Mouse (Mus musculus) forebrain, embryonic 13.5 days (tissue): ENCODE data around the gene P2ry2. TPM values are rescaled to one million over a fixed set of nuclear protein-coding genes. Genes with fewer than 3 reads are reported as not detected.

Source experiments
- ATAC-seq: fragments of 200-750 bp; cut with Nextera tagmentation; 2 replicates; pipeline ENCODE4 v1.8.0; 2017
- H3K27ac ChIP-seq: fragments of 300-500 bp; sonication (generic); 2 replicates; pipeline ENCODE4 v1.5.1; 2015; ENCODE audit warnings: inconsistent platforms, mild to moderate bottlenecking, moderate library complexity
- H3K27me3 ChIP-seq: fragments of 300-500 bp; sonication (generic); 2 replicates; pipeline ENCODE4 v1.6.1; 2015; ENCODE audit warnings: mild to moderate bottlenecking, inconsistent platforms
- H3K36me3 ChIP-seq: fragments of 300-500 bp; sonication (generic); 2 replicates; pipeline ENCODE4 v1.6.1; 2015; ENCODE audit warnings: mild to moderate bottlenecking, inconsistent platforms; ENCODE audit not compliant: poor library complexity, severe bottlenecking
- H3K4me1 ChIP-seq: fragments of 300-500 bp; sonication (generic); 2 replicates; pipeline ENCODE4 v1.6.1; 2015; ENCODE audit warnings: inconsistent platforms
- H3K4me2 ChIP-seq: fragments of 300-500 bp; sonication (generic); 2 replicates; pipeline ENCODE4 v1.6.1; 2015; ENCODE audit warnings: inconsistent platforms, mild to moderate bottlenecking, moderate library complexity
- H3K4me3 ChIP-seq: fragments of 300-500 bp; sonication (generic); 2 replicates; pipeline ENCODE4 v1.5.1; 2015; ENCODE audit warnings: mild to moderate bottlenecking, inconsistent platforms
- H3K9ac ChIP-seq: fragments of 300-500 bp; sonication (generic); 2 replicates; pipeline ENCODE4 v1.6.1; 2015; ENCODE audit warnings: mild to moderate bottlenecking, inconsistent platforms
- H3K9me3 ChIP-seq: fragments of 300-500 bp; sonication (generic); replicated peaks from 2 replicates; pipeline ENCODE4 v1.6.1; 2016; ENCODE audit warnings: inconsistent platforms
- WGBS: fragments of 180-500 bp; shearing (Covaris S2); methylation state at CpG from one replicate; pipeline ENCODE4 v1.1.7; 2015; 5-methylcytosine and 5-hydroxymethylcytosine counted together
- polyA plus RNA-seq: library from polyadenylated mRNA; unstranded; fragments of >200 nt; fragmentation: Nextera tagmentation; extraction: Ambion mirVana; gene quantifications from 2 replicates; pipeline ENCODE4 v1.2.1, GENCODE M21; 2015

Gene P2ry2
- polyA plus RNA-seq, 1 experiment from 2014 or later = not detected

DNA sequence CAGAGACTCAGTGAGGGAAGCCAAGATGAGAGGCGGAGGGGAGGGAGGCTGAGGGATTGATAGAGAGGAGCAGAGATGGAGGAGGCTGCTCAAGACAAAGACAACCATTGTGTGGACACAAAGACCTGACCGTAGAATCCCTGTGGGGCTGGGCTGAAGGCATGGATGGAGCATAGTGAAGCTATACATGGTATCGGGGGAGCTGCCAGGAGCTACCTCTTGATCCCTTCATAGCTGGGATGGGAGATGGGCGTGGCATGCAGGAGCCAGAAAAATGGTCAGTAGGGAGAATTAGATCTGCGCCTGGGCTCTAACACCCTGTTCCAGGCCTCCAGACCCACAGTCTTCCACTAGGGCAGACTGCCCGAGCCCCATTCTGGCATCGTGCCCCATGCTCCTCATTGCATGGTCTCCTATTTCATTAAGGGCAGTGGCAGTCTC lies 4.4 kb upstream of the P2ry2 start:
- Histone ChIP-seq H3K4me3 (no peak overlapping the region), H3K4me1 (peaks cover 16% of the 10 kb centered on the region), H3K4me2 (no peak overlapping the region), H3K36me3 (no peaks in the 10 kb centered on the region), H3K9me3 (no peaks in the 10 kb centered on the region), H3K27ac (no peak overlapping the region), H3K9ac (no peak overlapping the region; the same call in 1 of the 2 replicates), H3K27me3 (peaks cover 27% of the 10 kb centered on the region)
- ATAC-seq = no peak
- 54% methylated on average over 7 of the region's 7 CpGs for WGBS

DNA sequence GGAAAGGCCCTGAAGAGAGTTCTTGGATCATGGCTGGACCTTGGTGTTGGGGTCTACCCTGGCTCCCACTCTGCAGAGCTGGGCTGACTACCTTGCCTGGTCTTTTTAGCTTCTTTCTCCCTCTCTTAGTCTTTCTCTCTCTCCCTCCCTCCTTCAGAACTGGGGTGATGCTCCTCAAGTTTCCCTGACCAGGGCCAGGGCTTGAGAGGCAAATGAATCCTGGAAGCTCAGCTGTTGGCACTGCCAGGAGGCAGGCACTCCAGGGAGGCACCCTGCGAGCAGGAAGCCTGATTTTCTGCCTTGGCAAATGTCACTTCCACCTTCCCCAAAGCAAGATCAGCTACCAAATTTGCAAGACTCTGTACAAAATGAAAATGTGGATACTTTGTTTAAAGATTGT lies 2.3 kb upstream of the P2ry2 start:
- Histone ChIP-seq H3K4me1 (peaks cover 24% of the 10 kb centered on the region), H3K4me3 (no peak overlapping the region), H3K36me3 (no peaks in the 10 kb centered on the region), H3K4me2 (no peak overlapping the region), H3K9me3 (no peaks in the 10 kb centered on the region), H3K27ac (no peak overlapping the region), H3K9ac (no peak overlapping the region), H3K27me3 (peaks cover 47% of the 10 kb centered on the region)
- ATAC-seq = no peak
- WGBS = 83% methylated on average over 1 of the region's 1 CpGs

DNA sequence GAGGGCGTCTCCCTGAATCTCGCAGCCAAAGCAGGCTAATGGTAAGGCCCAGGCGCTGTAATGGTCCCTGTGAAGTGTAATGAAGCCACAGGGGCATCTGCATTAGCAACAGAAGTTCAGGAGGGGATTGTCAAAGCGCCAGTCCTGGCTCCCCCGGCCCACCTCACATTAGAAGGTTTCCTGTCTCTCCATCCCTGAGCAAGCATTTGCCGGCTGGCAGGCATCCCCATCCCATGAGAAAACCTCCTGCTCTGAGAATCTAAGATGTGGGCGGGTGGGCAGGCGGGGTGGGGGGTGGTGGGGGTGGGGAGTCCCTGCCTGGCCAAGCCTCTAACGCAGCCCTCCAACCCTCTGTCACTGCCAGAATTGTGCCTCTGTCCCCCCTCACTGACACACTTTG lies 1.4 kb upstream of the P2ry2 start:
- peaks cover 56% of the 10 kb centered on the region for H3K27me3 ChIP-seq

DNA sequence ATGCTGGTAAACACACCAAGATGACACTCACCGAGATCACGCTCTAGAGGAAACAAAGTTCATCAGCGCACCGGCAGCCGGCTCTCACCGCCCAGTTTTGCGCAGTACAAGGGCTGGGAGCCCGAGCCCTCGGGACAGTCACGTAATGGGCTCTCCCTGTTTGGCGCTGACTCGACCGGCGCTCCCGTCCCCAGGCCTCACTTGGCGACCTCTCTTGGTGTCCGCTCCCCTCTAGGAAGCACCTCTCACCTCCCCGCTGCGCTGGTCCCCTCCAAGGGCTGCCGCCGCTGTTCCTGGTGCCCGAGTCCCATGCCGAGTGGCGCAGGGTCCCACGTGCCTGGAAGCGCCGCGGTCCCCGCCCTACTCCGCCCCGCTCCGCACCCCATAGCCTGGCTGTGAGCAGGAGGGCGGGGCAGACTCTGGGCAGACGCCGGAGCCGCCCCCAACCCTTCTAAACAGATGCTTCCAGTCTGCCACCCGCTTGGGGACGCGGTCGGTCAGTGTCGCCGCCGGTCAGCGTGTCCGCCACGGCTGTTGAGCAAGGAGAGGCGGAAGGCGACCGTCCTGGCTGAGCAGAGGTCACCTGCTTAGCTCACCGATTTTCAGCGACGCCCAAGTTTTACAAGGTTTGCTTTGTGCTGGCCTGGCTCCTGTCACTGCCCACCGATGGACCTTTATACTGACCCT lies 842 bp downstream of the P2ry2 start:
- Histone ChIP-seq H3K27me3 (peaks cover 65% of the 10 kb centered on the region), H3K9ac (peak overlapping the region; percentile 58), H3K4me3 (peak overlapping the region; percentile 45), H3K4me2 (peak overlapping the region; percentile 78), H3K9me3 (no peaks in the 10 kb centered on the region), H3K27ac (no peak overlapping the region), H3K36me3 (no peaks in the 10 kb centered on the region), H3K4me1 (peaks cover 18% of the 10 kb centered on the region)
- WGBS = under 1% methylated on average over 53 of the region's 53 CpGs
- ATAC-seq = peak; percentile 96

More for the DNA sequence above, 1.4 kb upstream of the P2ry2 start:
- no peak overlapping the region for H3K9ac ChIP-seq
- 27% methylated on average over 6 of the region's 9 CpGs for WGBS
- H3K27ac ChIP-seq = no peak overlapping the region
- H3K4me3 ChIP-seq = no peak overlapping the region
- H3K36me3 ChIP-seq = no peaks in the 10 kb centered on the region
- no peak overlapping the region for H3K4me2 ChIP-seq
- H3K9me3 ChIP-seq = no peaks in the 10 kb centered on the region
- ATAC-seq = no peak
- H3K4me1 ChIP-seq = peaks cover 24% of the 10 kb centered on the region

DNA sequence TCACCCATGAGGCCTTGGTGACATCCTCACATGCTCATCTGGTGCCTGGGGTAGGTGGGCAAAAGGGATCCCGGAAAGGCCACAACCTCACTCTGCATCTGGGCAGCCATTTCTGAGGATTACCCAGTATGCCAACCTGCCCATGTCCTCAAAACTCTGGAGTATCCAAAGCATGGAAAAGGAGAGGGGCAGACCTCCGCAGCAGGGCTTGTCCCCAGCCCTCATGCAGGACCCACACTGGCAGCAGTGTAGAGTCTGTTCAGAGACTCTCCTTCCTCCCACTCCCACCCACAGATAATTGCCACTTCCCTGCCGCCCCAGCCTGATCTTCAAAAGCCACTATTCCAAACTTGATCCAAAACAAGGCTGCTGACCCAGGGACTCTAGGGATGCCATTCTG lies 1.9 kb downstream of the P2ry2 start:
- ATAC-seq = no peak
- H3K9ac ChIP-seq = no peak overlapping the region
- 69% methylated on average over 3 of the region's 3 CpGs for WGBS
- H3K4me2 ChIP-seq = no peak overlapping the region
- no peaks in the 10 kb centered on the region for H3K9me3 ChIP-seq
- H3K36me3 ChIP-seq = no peaks in the 10 kb centered on the region
- peaks cover 18% of the 10 kb centered on the region for H3K4me1 ChIP-seq
- no peak overlapping the region for H3K27ac ChIP-seq
- H3K4me3 ChIP-seq = no peak overlapping the region
- H3K27me3 ChIP-seq = peaks cover 70% of the 10 kb centered on the region

DNA sequence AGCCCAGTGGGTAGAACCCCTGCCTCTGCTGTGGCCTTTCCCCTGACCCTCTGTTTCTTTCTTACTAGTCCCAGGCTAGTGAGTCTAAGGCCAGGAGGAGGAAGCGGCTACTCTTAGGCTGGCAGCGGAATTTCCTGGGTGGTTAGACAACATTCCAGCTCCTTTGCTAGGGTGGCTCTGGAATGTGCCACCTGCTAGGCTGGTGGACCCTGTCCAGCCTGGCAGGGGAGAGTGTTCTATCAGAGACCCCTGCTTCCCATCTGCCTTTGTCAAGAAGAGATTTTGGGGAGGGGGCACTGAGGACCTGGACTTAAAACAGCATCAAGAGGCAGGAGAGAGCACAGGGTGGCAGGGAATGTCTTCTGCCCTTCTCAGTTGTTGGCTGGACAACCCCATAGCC lies 6.5 kb downstream of the P2ry2 start:
- WGBS = 75% methylated on average over 2 of the region's 2 CpGs
- H3K9me3 ChIP-seq = no peaks in the 10 kb centered on the region
- H3K4me2 ChIP-seq = no peak overlapping the region
- no peak overlapping the region for H3K9ac ChIP-seq
- no peak for ATAC-seq
- H3K4me3 ChIP-seq = no peak overlapping the region
- no peaks in the 10 kb centered on the region for H3K4me1 ChIP-seq
- H3K27me3 ChIP-seq = peaks cover 35% of the 10 kb centered on the region
- no peaks in the 10 kb centered on the region for H3K36me3 ChIP-seq
- no peak overlapping the region for H3K27ac ChIP-seq

DNA sequence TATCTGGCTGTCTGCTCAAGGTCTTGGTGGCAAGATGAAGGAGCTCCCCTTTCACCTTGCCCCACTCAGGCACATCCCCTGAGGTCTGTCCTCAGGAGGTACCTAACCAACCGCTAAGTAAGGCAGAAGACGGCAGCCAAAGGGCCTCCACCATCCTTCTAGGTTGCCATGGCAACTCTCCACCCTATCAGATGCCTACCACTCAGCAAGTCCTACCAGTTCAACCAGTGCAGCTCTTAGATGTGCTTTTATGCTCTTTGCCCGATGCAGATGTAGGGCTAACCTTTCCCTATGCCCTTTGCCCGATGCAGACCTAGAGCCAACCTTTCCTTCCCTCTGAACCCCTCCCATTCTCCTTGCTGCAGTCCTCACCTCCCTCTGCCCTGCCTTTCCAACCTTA lies 7.5 kb downstream of the P2ry2 start:
- Histone ChIP-seq H3K27ac (no peak overlapping the region), H3K9ac (no peak overlapping the region), H3K4me2 (no peak overlapping the region), H3K36me3 (no peaks in the 10 kb centered on the region), H3K4me1 (no peaks in the 10 kb centered on the region), H3K27me3 (peaks cover 24% of the 10 kb centered on the region), H3K9me3 (no peaks in the 10 kb centered on the region), H3K4me3 (no peak overlapping the region)
- 53% methylated on average over 4 of the region's 4 CpGs for WGBS
- no peak for ATAC-seq

DNA sequence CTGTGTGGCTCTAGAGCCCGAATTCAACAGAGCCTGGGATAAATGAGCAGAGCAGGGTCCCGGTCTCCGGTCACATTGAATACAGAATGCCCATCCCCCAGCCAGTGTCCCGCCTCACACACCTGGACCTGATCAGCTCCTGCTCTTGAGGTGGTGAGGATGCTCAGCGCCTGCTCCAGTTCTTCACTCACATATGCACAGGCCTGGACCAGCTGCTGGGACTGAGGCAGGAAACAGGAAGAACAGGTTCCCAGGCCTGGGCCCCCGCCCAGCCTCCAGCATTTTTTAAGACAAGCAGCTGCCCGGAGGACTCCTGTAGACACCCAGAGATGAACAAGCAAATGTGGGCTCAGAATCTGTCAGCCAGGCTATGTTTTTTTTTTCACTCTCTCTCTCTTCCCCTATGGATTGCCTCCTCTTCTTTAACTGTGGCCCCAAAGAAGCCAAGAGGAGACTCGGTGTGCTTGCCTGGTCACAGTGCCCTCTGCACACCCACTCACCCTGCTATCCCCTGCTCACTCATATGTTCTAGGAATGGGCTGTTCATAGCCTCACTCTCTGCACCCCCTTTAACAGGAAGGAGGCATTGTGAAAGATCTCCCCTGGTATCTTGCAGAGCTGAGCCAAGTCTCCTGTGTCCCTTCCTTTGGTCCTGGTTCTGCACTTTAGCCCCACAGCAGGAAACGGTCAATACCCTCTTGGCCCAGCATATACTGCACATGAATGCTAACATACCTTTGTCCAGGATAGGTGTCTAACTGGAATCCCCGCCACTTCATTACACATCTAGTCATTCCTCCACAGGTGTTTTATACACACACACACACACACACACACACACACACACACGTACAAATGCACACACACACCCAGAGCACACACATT lies 9.0 kb downstream of the P2ry2 start:
- ATAC-seq = no peak
- H3K4me2 ChIP-seq = no peak overlapping the region
- 78% methylated on average over 11 of the region's 11 CpGs for WGBS

DNA sequence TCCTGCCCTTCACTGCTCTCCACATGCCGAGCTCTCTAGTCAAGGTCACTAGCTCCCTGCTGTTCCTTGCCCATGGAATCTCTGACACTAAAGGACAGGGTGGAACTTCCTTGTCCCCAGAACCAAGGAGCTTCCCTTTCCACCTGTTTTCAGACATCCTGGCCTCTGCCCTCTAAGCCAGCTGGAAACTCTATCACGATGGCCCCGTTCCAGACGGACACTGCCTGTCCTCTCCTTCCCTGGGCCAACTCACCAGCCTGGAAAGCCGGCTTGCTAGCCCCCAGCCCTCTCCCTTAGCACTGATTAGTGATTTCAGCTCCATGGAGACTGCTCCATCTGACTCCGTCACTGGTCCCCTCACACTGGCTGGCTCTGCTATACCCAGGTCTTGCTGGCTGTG lies 10.4 kb downstream of the P2ry2 start:
- ATAC-seq = no peak
- 0 out of 2 replicates have a peak, but pooled peaks cover 6% of the 10 kb centered on the region for H3K27me3 ChIP-seq
- no peak overlapping the region for H3K27ac ChIP-seq
- no peak overlapping the region for H3K4me3 ChIP-seq
- H3K4me1 ChIP-seq = no peaks in the 10 kb centered on the region
- no peaks in the 10 kb centered on the region for H3K9me3 ChIP-seq
- 61% methylated on average over 6 of the region's 6 CpGs for WGBS
- H3K4me2 ChIP-seq = no peak overlapping the region
- H3K9ac ChIP-seq = no peak overlapping the region
- no peaks in the 10 kb centered on the region for H3K36me3 ChIP-seq

More for the DNA sequence above, 9.0 kb downstream of the P2ry2 start:
- no peak overlapping the region for H3K9ac ChIP-seq
- H3K9me3 ChIP-seq = no peaks in the 10 kb centered on the region
- peaks cover 12% of the 10 kb centered on the region for H3K27me3 ChIP-seq
- no peaks in the 10 kb centered on the region for H3K36me3 ChIP-seq
- H3K4me1 ChIP-seq = no peaks in the 10 kb centered on the region
- no peak overlapping the region for H3K4me3 ChIP-seq
- H3K27ac ChIP-seq = no peak overlapping the region

DNA sequence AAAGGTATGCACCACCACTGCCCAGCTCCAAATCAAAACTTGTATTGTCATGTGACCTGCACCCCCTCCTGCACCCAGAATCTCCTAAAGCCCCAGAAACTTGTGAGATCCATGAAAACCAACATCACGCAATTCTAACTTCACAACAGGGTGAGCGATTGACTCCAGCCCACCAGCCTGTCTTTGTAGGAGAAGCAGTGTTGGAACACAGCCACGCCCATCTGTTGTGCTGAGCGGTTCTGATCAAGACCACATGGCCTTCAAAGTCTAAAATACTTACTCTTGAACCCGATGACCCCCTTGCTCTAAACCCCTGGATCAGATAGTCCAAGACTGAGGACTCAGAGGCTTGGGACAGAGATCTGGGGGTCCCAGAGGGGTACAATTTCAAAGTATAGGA lies 13.0 kb downstream of the P2ry2 start:
- Histone ChIP-seq H3K4me1 (no peaks in the 10 kb centered on the region), H3K4me3 (no peak overlapping the region), H3K27ac (no peak overlapping the region), H3K27me3 (no peaks in the 10 kb centered on the region), H3K9ac (no peak overlapping the region), H3K9me3 (no peaks in the 10 kb centered on the region), H3K36me3 (no peaks in the 10 kb centered on the region), H3K4me2 (no peak overlapping the region)
- 93% methylated on average over 5 of the region's 5 CpGs for WGBS
- ATAC-seq = no peak

DNA sequence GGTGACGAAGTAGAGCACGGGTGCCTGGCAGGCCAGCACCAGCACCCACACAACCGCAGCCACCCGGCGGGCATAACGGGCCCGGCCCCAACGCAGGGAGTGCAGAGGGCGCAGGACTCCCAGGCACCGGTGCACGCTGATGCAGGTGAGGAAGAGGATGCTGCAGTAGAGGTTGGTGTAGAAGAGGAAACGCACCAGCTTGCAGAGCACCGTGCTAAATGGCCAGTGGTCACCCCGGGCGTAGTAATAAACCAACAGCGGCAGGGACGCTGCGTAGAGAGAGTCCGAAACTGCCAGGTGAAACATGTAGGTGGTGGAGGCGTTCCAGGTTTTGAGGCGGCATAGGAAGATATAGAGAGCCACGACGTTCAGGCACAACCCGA lies 14.1 kb downstream of the P2ry2 start:
- no peaks in the 10 kb centered on the region for H3K9me3 ChIP-seq
- H3K4me3 ChIP-seq = no peak overlapping the region
- H3K27me3 ChIP-seq = no peaks in the 10 kb centered on the region
- no peaks in the 10 kb centered on the region for H3K36me3 ChIP-seq
- H3K4me2 ChIP-seq = no peak overlapping the region
- no peak for ATAC-seq
- H3K27ac ChIP-seq = no peak overlapping the region
- H3K4me1 ChIP-seq = no peaks in the 10 kb centered on the region
- H3K9ac ChIP-seq = no peak overlapping the region
- WGBS = 90% methylated on average over 24 of the region's 24 CpGs

DNA sequence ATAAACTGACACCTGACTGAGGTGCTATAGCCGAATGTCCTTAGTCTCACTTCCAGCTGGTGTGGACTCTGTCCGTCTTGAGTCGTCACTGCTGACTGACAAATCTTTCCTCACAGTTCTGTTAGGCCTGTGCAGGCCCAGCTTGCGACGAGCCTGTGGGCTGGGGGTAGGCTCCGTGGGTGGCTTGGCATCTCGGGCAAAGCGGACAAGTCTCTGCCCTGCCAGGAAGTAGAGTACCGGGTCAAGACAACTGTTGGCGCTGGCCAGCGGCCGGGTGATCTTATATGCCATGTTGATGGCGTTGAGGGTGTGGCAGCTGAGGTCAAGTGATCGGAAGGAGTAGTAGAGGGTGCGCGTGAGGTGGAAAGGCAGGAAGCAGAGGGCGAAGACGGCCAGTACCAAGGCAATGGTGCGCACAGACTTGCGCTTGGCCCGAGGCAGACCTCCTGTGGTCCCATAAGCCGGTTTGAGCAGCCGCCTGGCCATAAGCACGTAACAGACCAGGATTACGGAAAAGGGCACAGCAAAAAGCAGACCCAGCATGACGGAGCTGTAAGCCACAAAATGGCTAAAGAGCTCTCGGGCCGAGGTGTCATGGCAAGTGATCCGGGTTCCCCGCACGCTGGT lies 14.6 kb downstream of the P2ry2 start:
- no peak overlapping the region for H3K4me2 ChIP-seq
- no peaks in the 10 kb centered on the region for H3K4me1 ChIP-seq
- no peak overlapping the region for H3K27ac ChIP-seq
- no peaks in the 10 kb centered on the region for H3K36me3 ChIP-seq
- WGBS = 88% methylated on average over 31 of the region's 31 CpGs
- H3K4me3 ChIP-seq = no peak overlapping the region
- no peaks in the 10 kb centered on the region for H3K9me3 ChIP-seq
- ATAC-seq = no peak
- H3K27me3 ChIP-seq = no peaks in the 10 kb centered on the region
- H3K9ac ChIP-seq = no peak overlapping the region
